Mouse (Mus musculus): Measurements from ENCODE around the gene Bckdha.
A peak's percentile ranks its signal among the peaks of the same experiment; 100 is the strongest.

Bckdha gene

DNA sequence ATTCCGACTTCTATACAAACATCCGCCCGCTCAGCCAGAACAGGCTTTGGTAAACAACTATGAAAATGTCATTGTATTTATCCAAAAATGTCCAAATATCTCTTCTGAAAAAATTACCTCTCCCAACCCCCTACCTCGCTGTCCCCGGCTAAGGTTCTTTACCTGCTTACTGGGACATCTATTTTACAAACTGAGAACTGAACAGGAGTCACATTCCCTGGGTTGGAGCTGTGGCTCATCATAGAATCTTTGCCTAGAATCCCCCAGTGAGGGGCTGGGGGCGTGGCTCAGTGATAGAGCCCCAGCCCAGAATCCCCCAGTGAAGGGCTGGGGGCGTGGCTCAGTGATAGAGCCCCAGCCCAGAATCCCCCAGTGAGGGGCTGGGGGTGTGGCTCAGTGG, 47.3 kb downstream of the Bckdha start:
- DNase-seq (ENCODE audit: low spot score): no peak

DNA sequence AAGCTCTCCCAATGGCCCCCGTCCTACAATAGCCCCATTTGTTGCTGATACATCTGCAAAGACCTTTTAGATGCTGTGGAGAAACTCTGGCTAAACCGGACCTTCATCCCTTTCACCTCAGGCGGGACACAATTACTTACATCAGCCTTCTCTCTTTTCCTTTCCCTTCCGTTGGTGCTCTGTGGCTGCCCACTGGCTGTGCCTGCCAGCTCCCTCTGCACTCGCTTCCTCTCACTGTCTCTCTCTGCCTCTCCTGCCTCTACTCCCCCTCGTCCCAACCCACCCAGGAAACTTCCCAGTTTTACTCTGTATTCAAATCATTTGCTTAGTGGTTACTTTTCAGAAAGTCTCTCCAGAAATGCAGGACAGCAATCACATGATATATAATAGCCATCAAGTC, 48.7 kb downstream of the Bckdha start:
- no peak for DNase-seq (ENCODE audit: low spot score)

- DNase-seq (ENCODE audit: low spot score): no peak
Observed at GRCm38 (mm10) chr7:25607196-25607595, 51.6 kb downstream of the Bckdha start.

GRCm38 (mm10) chr7:25606625-25607063, 52.1 kb downstream of the Bckdha start:
- DNase-seq (ENCODE audit: low spot score): no peak

- no peak for DNase-seq (ENCODE audit: low spot score)
Observed at GRCm38 (mm10) chr7:25601346-25601745, 57.4 kb downstream of the Bckdha start.

GRCm38 (mm10) chr7:25600666-25601065, 58.1 kb downstream of the Bckdha start:
- no peak for DNase-seq (ENCODE audit: low spot score)

DNA sequence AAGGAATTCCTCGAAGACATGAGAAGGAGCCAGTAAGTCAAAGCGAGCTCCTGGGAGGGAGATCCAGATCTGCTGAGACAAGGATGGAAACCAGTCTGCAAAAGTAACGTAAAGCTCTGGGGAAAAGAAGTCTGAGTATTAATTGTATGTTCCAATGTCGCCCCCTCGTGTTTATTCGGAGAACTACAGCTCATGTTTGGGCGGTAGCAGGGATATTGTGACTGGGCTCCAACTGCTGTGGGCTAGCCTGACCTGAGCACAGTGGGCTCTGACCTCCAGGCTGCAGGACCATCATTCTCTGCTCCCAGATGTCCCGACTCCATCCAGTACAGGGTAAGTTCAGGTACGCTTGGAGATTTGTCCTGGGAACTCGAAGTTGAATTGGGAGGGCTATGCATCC, 59.1 kb downstream of the Bckdha start:
- DNase-seq (ENCODE audit: low spot score): peak; percentile 80

DNA sequence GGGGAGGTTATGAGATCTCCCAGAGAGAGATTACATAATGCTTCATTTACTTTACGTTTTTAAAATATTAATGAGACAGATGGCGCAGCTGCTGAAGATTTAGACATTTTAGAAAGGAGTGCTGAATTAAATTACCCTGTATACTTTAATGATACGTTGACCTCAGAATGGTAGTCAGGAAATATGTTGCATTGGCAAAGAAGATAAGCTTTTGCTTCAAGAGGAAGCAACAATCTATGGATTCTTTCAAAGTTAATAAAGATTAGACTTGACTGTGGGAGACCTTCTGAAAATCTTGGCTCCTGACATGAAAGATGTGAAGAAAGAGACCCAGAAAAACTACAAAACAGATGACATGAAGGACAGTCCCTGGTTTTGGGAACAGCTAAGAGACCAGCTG, 64.9 kb downstream of the Bckdha start:
- no peak for DNase-seq (ENCODE audit: low spot score)

DNA sequence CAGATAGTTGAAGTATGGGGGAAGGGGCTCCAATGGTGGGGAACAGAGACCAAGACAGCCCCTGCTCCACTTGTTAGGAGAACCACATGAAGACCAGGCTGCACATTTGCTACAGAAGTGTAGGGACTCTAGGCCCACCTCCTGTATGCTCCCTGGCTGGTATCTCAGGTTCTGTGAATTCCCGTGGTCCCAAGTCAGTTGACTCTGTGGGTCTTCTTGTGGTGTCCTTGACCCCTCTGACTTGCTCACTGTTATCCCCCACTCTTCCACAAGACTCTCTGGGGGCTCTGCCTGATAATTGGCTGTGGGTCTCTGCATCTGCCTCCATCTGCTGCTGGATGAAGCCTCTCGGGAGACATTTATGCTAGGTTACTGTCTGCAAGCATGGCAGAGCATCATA, 67.6 kb downstream of the Bckdha start:
- DNase-seq (ENCODE audit: low spot score): no peak

DNA sequence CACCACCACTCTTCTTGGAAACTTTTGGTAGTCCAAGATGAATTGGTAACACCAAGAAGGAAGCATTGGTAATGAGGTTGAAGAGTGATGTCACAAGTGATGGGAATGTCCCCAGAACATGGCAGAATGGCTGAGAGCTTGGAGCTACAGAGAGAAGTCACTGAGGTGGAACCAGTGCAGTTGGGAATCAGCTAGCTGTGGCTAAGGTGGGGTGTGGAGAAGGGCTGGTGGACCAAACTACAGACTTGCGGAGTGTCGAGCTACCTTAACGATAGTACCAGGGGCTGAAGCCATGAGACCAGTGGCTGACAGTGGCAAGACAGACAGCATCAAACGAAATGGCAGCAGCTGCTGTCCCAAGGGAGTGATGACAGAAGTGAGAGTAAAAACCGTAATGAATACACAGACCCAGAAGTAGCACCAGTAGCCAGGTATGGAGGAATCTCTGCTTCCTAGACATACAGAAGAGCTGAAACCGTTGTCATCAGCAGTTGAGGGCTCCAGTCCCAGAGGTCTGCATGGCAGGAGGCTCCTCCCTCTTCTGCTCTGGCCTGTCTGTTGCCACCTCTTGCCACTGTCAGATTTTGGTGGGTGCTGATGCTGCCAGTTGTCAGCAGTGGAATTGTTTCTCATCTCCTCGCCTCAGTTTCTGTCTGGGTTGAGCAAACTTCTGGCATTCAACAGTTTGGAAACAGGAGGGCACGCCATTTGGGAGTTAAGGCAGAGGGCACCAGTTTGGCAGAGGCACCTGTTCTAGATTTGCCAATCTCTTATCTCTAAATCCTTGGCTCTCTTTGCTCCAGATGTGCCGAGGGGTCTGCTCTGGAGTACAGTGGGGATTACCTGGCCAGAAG, 73.2 kb downstream of the Bckdha start:
- no peak for DNase-seq (ENCODE audit: low spot score)

GRCm38 (mm10) chr7:25584651-25585050, 74.1 kb downstream of the Bckdha start:
- DNase-seq (ENCODE audit: low spot score): no peak

DNA sequence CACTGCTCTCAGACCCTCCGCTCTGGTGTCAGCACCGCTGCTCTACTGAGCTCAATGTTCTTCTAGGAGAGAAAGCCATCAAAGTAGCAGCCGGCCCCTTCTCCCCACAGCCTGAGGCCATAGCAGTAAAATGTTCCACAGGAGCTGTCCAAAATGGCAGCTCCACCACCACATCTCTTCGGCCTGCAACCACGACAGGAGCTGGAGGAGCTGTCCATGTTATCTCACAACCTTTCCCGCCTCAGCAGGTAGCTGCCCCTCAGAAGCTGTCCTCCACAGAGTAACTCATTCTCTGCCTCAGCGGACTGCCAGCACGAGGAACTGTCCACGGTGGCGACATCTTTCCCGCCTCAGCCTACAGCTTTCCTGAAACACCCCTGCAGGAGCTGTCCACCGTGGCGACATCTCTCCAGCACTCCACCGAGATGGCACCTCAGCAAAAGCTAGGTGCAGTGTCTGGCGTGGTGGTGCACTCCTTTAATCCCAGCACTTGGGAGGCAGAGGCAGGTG, 76.4 kb downstream of the Bckdha start:
- no peak for DNase-seq (ENCODE audit: low spot score)

Data from layer of hippocampus, adult 9-10 months (tissue).